Mouse (Mus musculus): Measurements from ENCODE around the gene Gm13275.
"Not testable (repeated sequence)": the region's sequence is repeated elsewhere in the genome, so short reads cannot be mapped to it uniquely, and the experiment has no call there.

Gene Gm13275

GRCm38 (mm10) chr4:88793936-88794675 is at the start of gene Gm13275:
Gene Gm13275 (plus strand): TSS chr4:88794487.
- not testable (repeated sequence) for DNase-seq (ENCODE audit: extremely low spot score, low read depth, low spot score)

GRCm38 (mm10) chr4:88749926-88750325 is 44.4 kb upstream of the Gm13275 start:
- DNase-seq (ENCODE audit: extremely low spot score, low read depth, low spot score): no peak

- not testable (repeated sequence) for DNase-seq (ENCODE audit: extremely low spot score, low read depth, low spot score)
Measured at GRCm38 (mm10) chr4:88754818-88755340, 39.4 kb upstream of the Gm13275 start, which contains the start of gene Gm13271. Gene Gm13271 (plus strand): TSS chr4:88754868.

- DNase-seq (ENCODE audit: extremely low spot score, low read depth, low spot score): not testable (repeated sequence)
Measured at GRCm38 (mm10) chr4:88756581-88757513, 37.4 kb upstream of the Gm13275 start.

GRCm38 (mm10) chr4:88757628-88758031 is 36.7 kb upstream of the Gm13275 start:
- not testable (repeated sequence) for DNase-seq (ENCODE audit: extremely low spot score, low read depth, low spot score)

- DNase-seq (ENCODE audit: extremely low spot score, low read depth, low spot score): not testable (repeated sequence)
Measured at GRCm38 (mm10) chr4:88758751-88759150, 35.5 kb upstream of the Gm13275 start.

GRCm38 (mm10) chr4:88759610-88760268 is 34.5 kb upstream of the Gm13275 start, which contains the start of gene Gm13283:
Gene Gm13283 (plus strand): TSS chr4:88760119.
- DNase-seq (ENCODE audit: extremely low spot score, low read depth, low spot score): not testable (repeated sequence)

GRCm38 (mm10) chr4:88760431-88760830 is 33.9 kb upstream of the Gm13275 start:
- not testable (repeated sequence) for DNase-seq (ENCODE audit: extremely low spot score, low read depth, low spot score)

- not testable (repeated sequence) for DNase-seq (ENCODE audit: extremely low spot score, low read depth, low spot score)
Measured at GRCm38 (mm10) chr4:88761776-88762175, 32.5 kb upstream of the Gm13275 start.

- not testable (repeated sequence) for DNase-seq (ENCODE audit: extremely low spot score, low read depth, low spot score)
Measured at GRCm38 (mm10) chr4:88762341-88762740, 31.9 kb upstream of the Gm13275 start.

GRCm38 (mm10) chr4:88763384-88764018 is 30.8 kb upstream of the Gm13275 start:
- not testable (repeated sequence) for DNase-seq (ENCODE audit: extremely low spot score, low read depth, low spot score)

GRCm38 (mm10) chr4:88773534-88773933 is 20.8 kb upstream of the Gm13275 start, which contains the start of gene Gm13290:
Gene Gm13290 (plus strand): TSS chr4:88773834.
- DNase-seq (ENCODE audit: extremely low spot score, low read depth, low spot score): not testable (repeated sequence)

- not testable (repeated sequence) for DNase-seq (ENCODE audit: extremely low spot score, low read depth, low spot score)
Measured at GRCm38 (mm10) chr4:88776622-88777021, 17.7 kb upstream of the Gm13275 start, which contains the start of gene Gm13289. Gene Gm13289 (plus strand): TSS chr4:88776922.

GRCm38 (mm10) chr4:88779550-88779949 is 14.7 kb upstream of the Gm13275 start, which contains the start of gene Gm13272:
Gene Gm13272 (plus strand): TSS chr4:88779850.
- DNase-seq (ENCODE audit: extremely low spot score, low read depth, low spot score): not testable (repeated sequence)

- DNase-seq (ENCODE audit: extremely low spot score, low read depth, low spot score): not testable (repeated sequence)
Measured at GRCm38 (mm10) chr4:88780320-88780719, 14.0 kb upstream of the Gm13275 start.

- DNase-seq (ENCODE audit: extremely low spot score, low read depth, low spot score): not testable (repeated sequence)
Measured at GRCm38 (mm10) chr4:88781831-88782230, 12.5 kb upstream of the Gm13275 start, which contains the start of gene Ifnz. Gene Ifnz (plus strand): TSS chr4:88782131.

- DNase-seq (ENCODE audit: extremely low spot score, low read depth, low spot score): not testable (repeated sequence)
Measured at GRCm38 (mm10) chr4:88782335-88782734, 12.0 kb upstream of the Gm13275 start.

- not testable (repeated sequence) for DNase-seq (ENCODE audit: extremely low spot score, low read depth, low spot score)
Measured at GRCm38 (mm10) chr4:88785409-88785808, 8.9 kb upstream of the Gm13275 start, which contains the start of gene Gm13276. Gene Gm13276 (plus strand): TSS chr4:88785709.

- DNase-seq (ENCODE audit: extremely low spot score, low read depth, low spot score): not testable (repeated sequence)
Measured at GRCm38 (mm10) chr4:88788402-88788801, 5.9 kb upstream of the Gm13275 start, which contains the start of gene Gm13277. Gene Gm13277 (plus strand): TSS chr4:88788632.

All from hindlimb bud, embryonic 11.5 days (tissue).